Mouse (Mus musculus): ENCODE results near the gene Myadm.

- TF ChIP-seq CTCF (IDR thresholded peaks at IDR 0.05; ENCODE audit: low read depth) (no peak), EP300 (IDR thresholded peaks at IDR 0.05; ENCODE audit: low read depth) (no peak)
Measured at GRCm38 (mm10) chr7:3288976-3289970, at the start of gene Myadm, which contains the start of gene Prkcg.

All from liver, embryonic 14.5 days (tissue).